Mouse (Mus musculus) heart, postnatal 0 days (tissue): ENCODE measurements at regions not wholly inside any gene's neighbourhood (a gene's known extent, or its start where the extent isn't known, plus 50 kb on each side); places are given as distances from the start of the nearest gene placed in this dataset.
A peak's percentile ranks its signal among the peaks of the same experiment; 100 is the strongest.

ENCODE experiments used
- ATAC-seq: fragments of 200-750 bp; cut with Nextera tagmentation; 2 replicates; pipeline ENCODE4 v1.8.0; 2017; ENCODE audit warnings: low read depth, moderate number of reproducible peaks, moderate library complexity; ENCODE audit not compliant: insufficient read depth
- DNase-seq: peaks from one replicate; pipeline ENCODE4 v3.0.0-alpha.2; 2016; ENCODE audit warnings: low spot score
- H3K27ac ChIP-seq: fragments of 300-500 bp; sonication (generic); 2 replicates; pipeline ENCODE4 v1.5.1; 2014; ENCODE audit warnings: low read depth, mild to moderate bottlenecking
- H3K27me3 ChIP-seq: fragments of 300-500 bp; sonication (generic); 2 replicates; pipeline ENCODE4 v1.6.1; 2014; ENCODE audit warnings: low read length, mixed read lengths; ENCODE audit not compliant: control insufficient read depth, insufficient read depth
- H3K36me3 ChIP-seq: fragments of 300-500 bp; sonication (generic); replicated peaks from 2 replicates; pipeline ENCODE4 v1.6.1; 2014; ENCODE audit warnings: low read length, mixed read lengths; ENCODE audit not compliant: control insufficient read depth, insufficient read depth
- H3K4me1 ChIP-seq: fragments of 300-500 bp; sonication (generic); 2 replicates; pipeline ENCODE4 v1.6.1; 2014; ENCODE audit warnings: antibody characterized with exemption; ENCODE audit not compliant: control insufficient read depth, insufficient read depth
- H3K4me2 ChIP-seq: fragments of 300-500 bp; sonication (generic); 2 replicates; pipeline ENCODE4 v1.6.1; 2014; ENCODE audit warnings: low read depth, mild to moderate bottlenecking, low read length, moderate library complexity
- H3K4me3 ChIP-seq: fragments of 300-500 bp; sonication (generic); 2 replicates; pipeline ENCODE4 v1.5.1; 2014; ENCODE audit warnings: low read depth, low read length
- H3K9ac ChIP-seq: fragments of 300-500 bp; sonication (generic); replicated peaks from 2 replicates; pipeline ENCODE4 v1.6.1; 2014; ENCODE audit warnings: low read depth, low read length, mixed read lengths
- H3K9me3 ChIP-seq: fragments of 300-500 bp; sonication (generic); replicated peaks from 2 replicates; pipeline ENCODE4 v1.6.1; 2016; ENCODE audit warnings: low read length; ENCODE audit not compliant: control insufficient read depth
- CTCF ChIP-seq: IDR thresholded peaks from 2 replicates; pipeline ENCODE4 v1.5.1; 2016; ENCODE audit warnings: antibody characterized with exemption, control low read depth, low read depth
- EP300 ChIP-seq: IDR thresholded peaks from 2 replicates; pipeline ENCODE4 v1.6.1; 2016; ENCODE audit warnings: antibody characterized with exemption, low read depth
- WGBS: fragments of 180-500 bp; shearing (Covaris S2); extraction: QIAGEN DNeasy Blood & Tissue Kit; methylation state at CpG from one replicate; pipeline ENCODE4 v1.1.7; 2014; 5-methylcytosine and 5-hydroxymethylcytosine counted together

GRCm38 (mm10) chr19:6684921-6685320 is 142.1 kb upstream of the Slc22a12 start:
- ATAC-seq: no peak
- Histone ChIP-seq H3K4me1 (no peaks in the 10 kb centered on the region), H3K27me3 (peaks cover 3% of the 10 kb centered on the region; the same call in 1 of the 2 replicates), H3K9me3 (no peaks in the 10 kb centered on the region), H3K4me3 (no peak overlapping the region), H3K4me2 (no peak overlapping the region), H3K27ac (no peak overlapping the region), H3K36me3 (no peaks in the 10 kb centered on the region), H3K9ac (no peak overlapping the region)
- TF ChIP-seq EP300: no peak
- TF ChIP-seq CTCF: no peak
- WGBS: 20% methylated on average over 4 of the region's 4 CpGs
- DNase-seq: no peak

- Histone ChIP-seq H3K9ac (no peak overlapping the region), H3K36me3 (no peaks in the 10 kb centered on the region), H3K27me3 (no peaks in the 10 kb centered on the region), H3K4me1 (no peaks in the 10 kb centered on the region), H3K9me3 (no peaks in the 10 kb centered on the region), H3K4me3 (no peak overlapping the region), H3K27ac (no peak overlapping the region), H3K4me2 (no peak overlapping the region)
- no peak for TF ChIP-seq CTCF
- no peak for TF ChIP-seq EP300
- WGBS: 45% methylated on average over 12 of the region's 14 CpGs
- DNase-seq (no peak), ATAC-seq (no peak)
Observed at GRCm38 (mm10) chr19:6679392-6680307, 136.8 kb upstream of the Slc22a12 start.

DNA sequence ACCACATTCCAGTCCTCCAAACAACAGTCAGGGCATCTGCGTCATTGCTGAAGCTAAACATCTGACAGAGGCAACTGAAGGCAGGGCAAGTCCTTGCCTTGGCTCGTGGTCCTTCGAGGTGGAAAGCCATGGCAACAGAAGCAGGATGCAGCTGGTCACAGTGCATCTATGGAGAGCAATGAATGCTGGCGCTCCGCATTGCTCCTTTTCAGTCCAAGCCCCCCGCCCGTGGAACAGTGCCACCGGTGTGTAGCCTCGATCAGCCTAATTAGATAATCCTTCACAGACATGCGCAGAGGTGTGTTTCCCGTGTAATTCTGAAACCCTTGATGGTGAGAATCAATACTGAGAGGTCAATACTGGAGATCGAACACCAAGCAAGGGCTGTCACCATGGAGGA is 134.7 kb upstream of the Slc22a12 start:
- Histone ChIP-seq H3K9ac (no peak overlapping the region), H3K4me3 (no peak overlapping the region), H3K9me3 (no peaks in the 10 kb centered on the region), H3K4me1 (no peaks in the 10 kb centered on the region), H3K36me3 (no peaks in the 10 kb centered on the region), H3K4me2 (no peak overlapping the region), H3K27me3 (no peaks in the 10 kb centered on the region), H3K27ac (no peak overlapping the region)
- DNase-seq (peak; percentile 18), ATAC-seq (no peak)
- TF ChIP-seq CTCF (no peak), EP300 (no peak)
- WGBS: 71% methylated on average over 12 of the region's 12 CpGs

DNA sequence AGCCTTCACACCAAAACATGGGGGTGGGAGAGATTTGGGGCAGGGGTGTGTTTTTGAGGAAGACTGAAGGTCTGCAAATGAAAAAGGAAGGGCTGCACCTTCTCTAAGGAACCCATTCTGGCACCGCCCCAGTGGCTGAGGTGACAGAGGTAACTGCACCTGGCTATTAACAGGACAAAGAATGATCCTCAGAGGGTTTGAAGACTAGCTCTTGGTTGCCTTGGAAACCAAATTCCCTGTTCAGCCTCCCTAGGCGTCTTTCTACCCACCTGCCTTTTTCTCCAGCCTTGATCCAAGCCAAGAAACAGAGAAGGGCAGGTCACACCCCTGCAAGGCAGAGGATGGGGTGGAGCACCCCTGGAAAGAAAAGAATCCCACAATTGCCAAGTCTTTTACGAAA is 132.8 kb upstream of the Slc22a12 start:
- no peak for ATAC-seq
- no peak for DNase-seq

DNA sequence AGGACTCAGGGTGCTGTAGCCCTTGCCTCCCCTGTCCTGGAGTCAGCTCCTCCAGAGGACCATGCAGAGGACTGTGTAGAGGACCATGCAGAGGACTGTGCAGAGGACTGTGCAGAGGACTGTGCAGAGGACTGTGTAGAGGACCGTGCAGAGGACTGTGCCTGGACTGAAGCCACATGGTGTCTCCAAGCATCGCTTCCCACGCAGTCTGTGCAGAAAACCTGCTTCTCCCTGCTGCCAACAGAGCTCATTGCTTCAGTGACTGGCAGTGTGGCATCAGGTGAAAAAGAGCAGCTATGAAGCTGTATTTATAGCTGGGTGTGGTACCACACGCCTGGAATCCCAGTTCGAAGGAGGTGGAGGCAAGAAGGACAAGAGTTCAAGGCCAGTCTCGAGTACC is 128.9 kb upstream of the Slc22a12 start:
- Histone ChIP-seq H3K36me3 (no peaks in the 10 kb centered on the region), H3K4me1 (no peaks in the 10 kb centered on the region), H3K9me3 (no peaks in the 10 kb centered on the region), H3K4me2 (no peak overlapping the region), H3K4me3 (no peak overlapping the region), H3K9ac (no peak overlapping the region), H3K27ac (no peak overlapping the region), H3K27me3 (no peaks in the 10 kb centered on the region)
- DNase-seq (no peak), ATAC-seq (no peak)
- no peak for TF ChIP-seq EP300
- no peak for TF ChIP-seq CTCF
- 73% methylated on average over 6 of the region's 6 CpGs for WGBS

More for the DNA sequence above, 132.8 kb upstream of the Slc22a12 start:
- no peak overlapping the region for H3K9ac ChIP-seq
- H3K27ac ChIP-seq: no peak overlapping the region
- TF ChIP-seq CTCF (no peak), EP300 (no peak)
- WGBS: 59% methylated on average over 3 of the region's 3 CpGs
- H3K36me3 ChIP-seq: no peaks in the 10 kb centered on the region
- H3K4me3 ChIP-seq: no peak overlapping the region
- H3K27me3 ChIP-seq: no peaks in the 10 kb centered on the region
- no peaks in the 10 kb centered on the region for H3K9me3 ChIP-seq
- H3K4me2 ChIP-seq: no peak overlapping the region
- no peaks in the 10 kb centered on the region for H3K4me1 ChIP-seq

DNA sequence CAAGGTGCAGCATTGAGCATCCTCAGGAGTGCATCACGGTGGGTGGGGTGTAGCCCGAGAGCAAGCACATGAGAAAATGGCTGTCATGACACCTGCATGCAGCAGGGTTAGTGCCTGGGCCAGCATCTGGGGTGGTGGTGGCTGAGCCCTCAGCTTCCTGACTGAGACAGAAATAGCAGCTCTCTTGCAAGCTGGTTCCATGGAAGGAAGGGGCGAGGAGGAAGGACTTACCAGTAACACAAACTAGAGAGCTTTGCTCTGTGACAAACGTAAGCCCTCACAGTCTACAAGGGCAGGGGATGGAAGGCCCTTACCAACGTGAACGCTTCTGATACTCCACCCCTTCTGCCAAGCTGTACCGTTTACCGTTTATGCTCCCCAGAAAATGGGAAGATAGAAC is 127.0 kb upstream of the Slc22a12 start:
- H3K27me3 ChIP-seq: no peaks in the 10 kb centered on the region
- no peak overlapping the region for H3K4me2 ChIP-seq
- H3K4me1 ChIP-seq: no peaks in the 10 kb centered on the region
- H3K4me3 ChIP-seq: no peak overlapping the region
- H3K9ac ChIP-seq: no peak overlapping the region
- H3K36me3 ChIP-seq: no peaks in the 10 kb centered on the region
- H3K9me3 ChIP-seq: no peaks in the 10 kb centered on the region
- no peak overlapping the region for H3K27ac ChIP-seq
- TF ChIP-seq CTCF (no peak), EP300 (no peak)
- DNase-seq: no peak
- 57% methylated on average over 8 of the region's 8 CpGs for WGBS
- ATAC-seq: no peak
